Mouse (Mus musculus): ENCODE results near the gene Osmr. TPM values are rescaled to one million over a fixed set of nuclear protein-coding genes. Genes with fewer than 3 reads are reported as not detected.
"Not testable (repeated sequence)": the region's sequence is repeated elsewhere in the genome, so short reads cannot be mapped to it uniquely, and the experiment has no call there.

Osmr gene
- polyA plus RNA-seq, 1 experiment from 2014 or later: 1.0 TPM

- no peaks in the 10 kb centered on the region for H3K36me3 ChIP-seq
- ATAC-seq (ENCODE audit: low FRiP score): no peak
- H3K4me3 ChIP-seq: no peak overlapping the region
- H3K9me3 ChIP-seq (replicated peaks): no peaks in the 10 kb centered on the region
- no peaks in the 10 kb centered on the region for H3K4me1 ChIP-seq
- no peak overlapping the region for H3K27ac ChIP-seq
- no peak overlapping the region for H3K4me2 ChIP-seq (replicated peaks)
- no peak overlapping the region for H3K9ac ChIP-seq
- WGBS: 73% methylated on average over 9 of the region's 9 CpGs
- no peaks in the 10 kb centered on the region for H3K27me3 ChIP-seq
Measured at GRCm38 (mm10) chr15:6857270-6857905, 17.4 kb downstream of the Osmr start.

DNA sequence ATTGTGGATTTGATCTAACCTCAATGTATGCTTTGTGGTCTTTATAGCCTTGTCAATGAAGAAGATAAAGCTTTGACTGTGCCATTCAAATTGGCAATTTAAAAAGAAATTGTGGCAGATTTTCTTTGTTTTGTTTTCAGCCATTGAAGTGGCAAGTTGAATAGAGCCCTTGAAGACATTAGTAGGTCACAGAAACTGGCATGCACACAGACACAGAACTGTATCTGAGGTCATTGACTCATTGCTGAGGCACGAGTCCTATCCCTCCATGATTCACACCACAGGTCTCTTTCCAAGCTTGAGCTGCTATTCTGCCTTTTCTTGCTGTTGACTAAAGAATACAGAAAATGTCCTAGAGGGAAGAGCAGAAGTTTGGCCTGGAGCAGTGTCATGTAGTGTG lies 24.9 kb downstream of the Osmr start:
- 46% methylated on average over 1 of the region's 1 CpGs for WGBS

GRCm38 (mm10) chr15:6840199-6840598 lies 34.6 kb downstream of the Osmr start:
- no peak overlapping the region for H3K4me2 ChIP-seq (replicated peaks)
- H3K36me3 ChIP-seq: no peaks in the 10 kb centered on the region
- H3K4me3 ChIP-seq: no peak overlapping the region
- no peaks in the 10 kb centered on the region for H3K27me3 ChIP-seq
- H3K27ac ChIP-seq: no peak overlapping the region
- H3K4me1 ChIP-seq: no peaks in the 10 kb centered on the region
- 55% methylated on average over 4 of the region's 4 CpGs for WGBS
- H3K9ac ChIP-seq: no peak overlapping the region
- ATAC-seq (ENCODE audit: low FRiP score): no peak
- no peaks in the 10 kb centered on the region for H3K9me3 ChIP-seq (replicated peaks)

More for the DNA sequence above, 24.9 kb downstream of the Osmr start:
- Histone ChIP-seq H3K27ac (no peak overlapping the region), H3K9me3 (replicated peaks) (no peaks in the 10 kb centered on the region), H3K27me3 (no peaks in the 10 kb centered on the region), H3K4me1 (no peaks in the 10 kb centered on the region), H3K9ac (no peak overlapping the region), H3K4me3 (no peak overlapping the region), H3K4me2 (replicated peaks) (no peak overlapping the region), H3K36me3 (no peaks in the 10 kb centered on the region)
- ATAC-seq (ENCODE audit: low FRiP score): no peak

GRCm38 (mm10) chr15:6815807-6816206 lies 59.0 kb downstream of the Osmr start:
- H3K9ac ChIP-seq: no peak overlapping the region
- WGBS: 88% methylated on average over 4 of the region's 4 CpGs

GRCm38 (mm10) chr15:6801212-6801611 lies 73.6 kb downstream of the Osmr start:
- not testable (repeated sequence) for H3K27ac ChIP-seq; H3K27me3 ChIP-seq; H3K9ac ChIP-seq; H3K4me2 ChIP-seq (replicated peaks); H3K9me3 ChIP-seq (replicated peaks); H3K4me3 ChIP-seq; H3K4me1 ChIP-seq; ATAC-seq (ENCODE audit: low FRiP score)
- WGBS: 98% methylated on average over 8 of the region's 8 CpGs
- peaks cover 32% of the 10 kb centered on the region for H3K36me3 ChIP-seq

More at GRCm38 (mm10) chr15:6815807-6816206, 59.0 kb downstream of the Osmr start:
- ATAC-seq (ENCODE audit: low FRiP score): no peak
- Histone ChIP-seq H3K27me3 (no peaks in the 10 kb centered on the region), H3K4me3 (no peak overlapping the region), H3K9me3 (replicated peaks) (peaks cover 6% of the 10 kb centered on the region; the same call in 1 of the 2 replicates), H3K4me1 (no peaks in the 10 kb centered on the region), H3K4me2 (replicated peaks) (no peak overlapping the region), H3K27ac (no peak overlapping the region), H3K36me3 (no peaks in the 10 kb centered on the region)

DNA sequence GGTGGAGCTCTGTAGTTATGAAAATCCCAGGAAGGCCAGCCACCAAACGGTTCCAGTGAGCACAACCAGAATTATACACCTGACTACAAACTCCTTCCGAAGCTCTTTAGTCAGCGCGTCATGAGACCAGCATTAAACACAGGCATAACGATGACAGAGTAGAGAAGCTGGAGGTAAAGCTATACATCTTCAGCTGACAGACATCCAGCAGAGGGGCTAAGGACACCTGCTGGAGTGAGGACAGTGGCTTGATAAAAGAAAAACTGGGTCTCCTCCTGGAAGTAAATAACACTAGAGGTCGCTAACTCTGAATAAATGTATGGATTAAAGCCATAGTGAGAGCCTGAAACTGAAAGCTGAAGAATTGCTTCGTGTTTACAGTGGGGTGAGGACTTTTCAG lies 81.9 kb downstream of the Osmr start:
- no peak for ATAC-seq (ENCODE audit: low FRiP score)
- Histone ChIP-seq H3K9me3 (replicated peaks) (no peaks in the 10 kb centered on the region), H3K4me2 (replicated peaks) (no peak overlapping the region), H3K9ac (no peak overlapping the region), H3K27me3 (no peaks in the 10 kb centered on the region), H3K36me3 (peaks cover 86% of the 10 kb centered on the region), H3K4me3 (no peak overlapping the region), H3K27ac (no peak overlapping the region), H3K4me1 (no peaks in the 10 kb centered on the region)
- 81% methylated on average over 7 of the region's 7 CpGs for WGBS

DNA sequence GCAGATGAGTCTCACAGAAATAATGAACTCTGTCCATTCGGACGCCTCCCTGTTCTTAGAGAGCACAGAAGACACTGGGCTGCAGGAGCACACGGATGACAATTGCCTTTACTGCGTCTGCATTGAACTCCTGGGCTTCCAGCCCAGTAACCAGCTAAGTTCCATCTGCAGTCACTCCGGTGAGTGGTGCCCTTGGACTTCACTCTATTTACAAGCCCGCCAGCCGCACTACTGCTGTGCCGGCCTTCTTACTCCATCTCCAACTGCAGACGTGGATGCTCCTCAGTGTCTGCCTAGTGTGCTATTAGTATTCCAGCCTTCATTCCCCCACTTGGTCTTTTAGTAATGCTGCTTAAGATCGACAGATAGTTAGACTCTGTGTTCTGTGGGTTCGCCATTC lies 83.1 kb downstream of the Osmr start:
- H3K36me3 ChIP-seq: peaks cover 86% of the 10 kb centered on the region
- no peaks in the 10 kb centered on the region for H3K9me3 ChIP-seq (replicated peaks)
- H3K27me3 ChIP-seq: no peaks in the 10 kb centered on the region
- no peak overlapping the region for H3K9ac ChIP-seq
- no peaks in the 10 kb centered on the region for H3K4me1 ChIP-seq
- no peak overlapping the region for H3K27ac ChIP-seq
- WGBS: 92% methylated on average over 11 of the region's 11 CpGs
- no peak for ATAC-seq (ENCODE audit: low FRiP score)
- no peak overlapping the region for H3K4me2 ChIP-seq (replicated peaks)
- H3K4me3 ChIP-seq: no peak overlapping the region

DNA sequence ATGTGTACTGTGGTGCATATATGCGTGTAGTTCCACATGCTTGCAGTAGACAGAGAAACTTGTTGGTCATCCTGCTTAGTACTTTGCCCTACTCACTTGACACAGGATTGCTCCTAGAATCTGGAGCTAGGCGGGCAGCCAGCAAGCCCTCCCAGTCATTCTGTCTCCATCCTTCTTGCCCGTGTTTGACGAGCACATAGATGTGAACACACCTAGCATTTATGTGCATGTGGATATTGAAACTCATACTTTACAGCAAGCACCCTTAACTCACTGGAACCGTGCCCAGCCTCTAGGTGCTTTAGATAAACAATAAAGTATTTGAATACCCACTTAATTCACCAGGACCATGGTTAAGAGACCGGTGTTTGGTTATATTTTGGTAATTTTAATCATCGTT lies 84.8 kb downstream of the Osmr start:
- Histone ChIP-seq H3K36me3 (peaks cover 80% of the 10 kb centered on the region), H3K9me3 (replicated peaks) (no peaks in the 10 kb centered on the region), H3K4me3 (no peak overlapping the region), H3K27ac (no peak overlapping the region), H3K27me3 (no peaks in the 10 kb centered on the region), H3K9ac (no peak overlapping the region), H3K4me2 (replicated peaks) (no peak overlapping the region), H3K4me1 (no peaks in the 10 kb centered on the region)
- 92% methylated on average over 7 of the region's 7 CpGs for WGBS
- ATAC-seq (ENCODE audit: low FRiP score): no peak

GRCm38 (mm10) chr15:6787236-6787635 lies 87.5 kb downstream of the Osmr start:
- no peaks in the 10 kb centered on the region for H3K27me3 ChIP-seq
- no peak for ATAC-seq (ENCODE audit: low FRiP score)
- no peak overlapping the region for H3K4me2 ChIP-seq (replicated peaks)
- H3K4me3 ChIP-seq: no peak overlapping the region
- no peak overlapping the region for H3K9ac ChIP-seq
- peaks cover 76% of the 10 kb centered on the region for H3K36me3 ChIP-seq
- H3K9me3 ChIP-seq (replicated peaks): no peaks in the 10 kb centered on the region
- no peaks in the 10 kb centered on the region for H3K4me1 ChIP-seq
- H3K27ac ChIP-seq: no peak overlapping the region
- 97% methylated on average over 10 of the region's 10 CpGs for WGBS

DNA sequence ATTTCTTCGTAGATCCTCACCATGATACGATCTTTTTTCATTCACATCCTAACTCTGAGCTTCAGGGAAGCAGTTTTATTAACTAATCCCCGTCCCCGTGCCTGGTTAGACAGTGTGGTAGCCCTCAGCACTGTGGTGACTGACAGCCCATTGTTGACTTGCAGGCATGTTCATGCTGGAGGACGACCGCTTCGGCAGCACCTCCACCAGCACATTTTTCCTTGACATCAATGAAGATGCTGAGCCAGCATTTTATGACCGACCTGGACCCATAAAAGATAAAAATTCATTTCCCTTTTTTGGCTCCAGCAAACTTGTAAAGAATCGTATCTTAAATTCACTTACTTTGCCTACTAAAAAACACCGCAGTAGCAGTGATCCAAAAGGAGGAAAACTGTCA lies 88.6 kb downstream of the Osmr start:
- 93% methylated on average over 10 of the region's 10 CpGs for WGBS
- ATAC-seq (ENCODE audit: low FRiP score): no peak
- H3K9ac ChIP-seq: no peak overlapping the region
- no peak overlapping the region for H3K4me3 ChIP-seq
- peaks cover 76% of the 10 kb centered on the region for H3K36me3 ChIP-seq
- H3K9me3 ChIP-seq (replicated peaks): no peaks in the 10 kb centered on the region
- no peak overlapping the region for H3K4me2 ChIP-seq (replicated peaks)
- H3K27me3 ChIP-seq: no peaks in the 10 kb centered on the region
- H3K27ac ChIP-seq: no peak overlapping the region
- no peaks in the 10 kb centered on the region for H3K4me1 ChIP-seq

DNA sequence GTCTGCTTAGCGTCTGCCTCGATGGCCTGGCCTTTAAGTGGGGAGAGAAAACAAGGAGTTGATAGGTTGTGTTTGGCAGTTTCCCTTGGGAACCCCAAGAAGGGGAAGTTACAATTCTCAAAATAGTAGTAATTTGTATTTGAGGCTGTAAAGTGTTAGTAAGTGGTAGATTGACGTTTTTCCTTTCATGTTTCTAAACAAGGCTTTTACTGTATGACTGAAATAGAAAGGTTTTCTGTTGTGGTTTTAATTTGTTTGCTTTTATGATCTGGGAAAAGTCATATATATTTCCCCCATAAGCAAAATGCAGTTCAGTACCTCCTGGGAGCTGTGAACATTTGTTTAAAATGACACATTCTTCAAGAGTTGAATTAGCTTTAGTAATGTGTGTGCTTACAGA lies 102.5 kb downstream of the Osmr start:
- WGBS: 92% methylated on average over 3 of the region's 3 CpGs
- ATAC-seq (ENCODE audit: low FRiP score): no peak
- Histone ChIP-seq H3K9ac (no peak overlapping the region), H3K9me3 (replicated peaks) (no peaks in the 10 kb centered on the region), H3K27me3 (no peaks in the 10 kb centered on the region), H3K4me2 (replicated peaks) (no peak overlapping the region), H3K4me3 (no peak overlapping the region), H3K27ac (no peak overlapping the region), H3K36me3 (peaks cover 60% of the 10 kb centered on the region), H3K4me1 (no peaks in the 10 kb centered on the region)
